Mouse (Mus musculus): ENCODE measurements around the gene Adamtsl1. TPM values are rescaled to one million over a fixed set of nuclear protein-coding genes. Genes with fewer than 3 reads are reported as not detected.

Gene Adamtsl1
- polyA plus RNA-seq, 1 experiment from 2014 or later: 0.38 TPM

- no peaks in the 10 kb centered on the region for H3K27me3 ChIP-seq (ENCODE audit: insufficient read depth, low read length)
- ATAC-seq: no peak
- DNase-seq: no peak
- no peaks in the 10 kb centered on the region for H3K4me1 ChIP-seq (ENCODE audit: insufficient read depth)
- H3K4me3 ChIP-seq (ENCODE audit: low read depth, low read length): no peak overlapping the region
- H3K27ac ChIP-seq (ENCODE audit: low read depth): no peak overlapping the region
- no peak for TF ChIP-seq CTCF (IDR thresholded peaks at IDR 0.05; ENCODE audit: low read depth)
- TF ChIP-seq EP300 (IDR thresholded peaks at IDR 0.05; ENCODE audit: low read depth): no peak
- H3K9ac ChIP-seq (replicated peaks): no peak overlapping the region
- WGBS (ENCODE audit: insufficient replicate concordance): 59% methylated on average over 1 of the region's 1 CpGs
- H3K4me2 ChIP-seq (ENCODE audit: low read depth, low read length): no peak overlapping the region
- H3K9me3 ChIP-seq (ENCODE audit: low read length): no peaks in the 10 kb centered on the region
- no peaks in the 10 kb centered on the region for H3K36me3 ChIP-seq (replicated peaks; ENCODE audit: insufficient read depth, low read length)
Measured at GRCm38 (mm10) chr4:85728416-85728815, 214.4 kb downstream of the Adamtsl1 start.

DNA sequence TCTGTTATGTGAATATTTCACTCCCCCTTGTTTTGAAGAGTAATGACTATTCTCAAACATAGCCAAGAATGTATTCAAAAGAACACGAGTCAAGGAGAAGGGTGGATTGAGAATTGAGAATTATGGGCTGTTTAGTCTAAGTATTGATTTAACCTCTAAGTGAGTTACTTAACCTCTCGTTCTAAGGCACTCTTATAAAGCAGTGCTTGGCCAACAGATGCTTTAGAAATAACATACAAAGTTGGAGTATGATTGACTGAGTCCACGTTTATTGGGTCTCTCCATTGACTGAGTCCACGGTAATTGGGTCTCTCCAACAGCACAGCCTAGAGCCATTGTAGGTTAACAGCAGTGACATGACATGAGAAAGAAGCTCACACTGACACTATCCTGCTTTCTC lies 226.5 kb downstream of the Adamtsl1 start:
- WGBS (ENCODE audit: insufficient replicate concordance): 70% methylated on average over 4 of the region's 4 CpGs
- DNase-seq (no peak), ATAC-seq (no peak)
- Histone ChIP-seq H3K36me3 (replicated peaks; ENCODE audit: insufficient read depth, low read length) (no peaks in the 10 kb centered on the region), H3K9me3 (ENCODE audit: low read length) (no peaks in the 10 kb centered on the region), H3K4me3 (ENCODE audit: low read depth, low read length) (no peak overlapping the region), H3K4me2 (ENCODE audit: low read depth, low read length) (no peak overlapping the region), H3K27ac (ENCODE audit: low read depth) (no peak overlapping the region), H3K9ac (replicated peaks) (no peak overlapping the region), H3K4me1 (ENCODE audit: insufficient read depth) (no peaks in the 10 kb centered on the region), H3K27me3 (ENCODE audit: insufficient read depth, low read length) (no peaks in the 10 kb centered on the region)
- TF ChIP-seq CTCF (IDR thresholded peaks at IDR 0.05; ENCODE audit: low read depth) (no peak), EP300 (IDR thresholded peaks at IDR 0.05; ENCODE audit: low read depth) (no peak)

DNA sequence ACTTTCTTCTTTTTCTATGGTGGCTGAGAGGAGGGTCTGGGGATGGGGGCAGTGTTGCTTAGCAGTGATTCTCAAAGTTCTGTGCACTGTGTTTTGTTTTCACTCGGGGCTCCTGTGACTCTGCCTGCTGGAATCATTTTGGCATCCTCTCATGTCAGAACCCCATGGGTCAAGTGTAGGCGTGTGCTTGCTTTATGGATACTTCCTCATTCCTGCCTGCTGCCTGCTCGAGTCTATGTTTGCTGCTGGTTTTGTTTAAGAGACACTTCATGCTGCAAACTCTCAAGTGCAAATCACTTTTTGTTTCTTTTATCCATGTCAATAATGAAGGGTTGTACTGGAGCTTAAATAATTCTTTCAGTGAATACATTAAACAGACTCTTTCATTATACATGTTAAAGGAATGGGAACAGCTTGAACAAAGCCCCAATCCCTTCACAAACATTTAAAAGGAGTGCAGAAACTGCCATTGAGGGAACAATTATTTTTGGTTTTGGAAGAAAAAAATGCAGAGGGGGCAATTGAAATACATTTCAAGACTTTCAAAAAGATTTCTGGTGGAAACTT lies 227.9 kb downstream of the Adamtsl1 start:
- no peaks in the 10 kb centered on the region for H3K36me3 ChIP-seq (replicated peaks; ENCODE audit: insufficient read depth, low read length)
- H3K4me3 ChIP-seq (ENCODE audit: low read depth, low read length): no peak overlapping the region
- H3K4me2 ChIP-seq (ENCODE audit: low read depth, low read length): no peak overlapping the region
- ATAC-seq: no peak
- TF ChIP-seq CTCF (IDR thresholded peaks at IDR 0.05; ENCODE audit: low read depth) (no peak), EP300 (IDR thresholded peaks at IDR 0.05; ENCODE audit: low read depth) (no peak)
- no peaks in the 10 kb centered on the region for H3K9me3 ChIP-seq (ENCODE audit: low read length)
- H3K4me1 ChIP-seq (ENCODE audit: insufficient read depth): no peaks in the 10 kb centered on the region
- H3K9ac ChIP-seq (replicated peaks): no peak overlapping the region
- no peaks in the 10 kb centered on the region for H3K27me3 ChIP-seq (ENCODE audit: insufficient read depth, low read length)
- 27% methylated on average over 3 of the region's 3 CpGs for WGBS (ENCODE audit: insufficient replicate concordance)
- no peak overlapping the region for H3K27ac ChIP-seq (ENCODE audit: low read depth)
- no peak for DNase-seq

- Histone ChIP-seq H3K9me3 (ENCODE audit: low read length) (no peaks in the 10 kb centered on the region), H3K4me2 (ENCODE audit: low read depth, low read length) (no peak overlapping the region), H3K27ac (ENCODE audit: low read depth) (no peak overlapping the region), H3K4me3 (ENCODE audit: low read depth, low read length) (no peak overlapping the region), H3K36me3 (replicated peaks; ENCODE audit: insufficient read depth, low read length) (no peaks in the 10 kb centered on the region), H3K9ac (replicated peaks) (no peak overlapping the region), H3K27me3 (ENCODE audit: insufficient read depth, low read length) (no peaks in the 10 kb centered on the region), H3K4me1 (ENCODE audit: insufficient read depth) (no peaks in the 10 kb centered on the region)
- no peak for TF ChIP-seq CTCF (IDR thresholded peaks at IDR 0.05; ENCODE audit: low read depth)
- WGBS (ENCODE audit: insufficient replicate concordance): 69% methylated on average over 1 of the region's 1 CpGs
- ATAC-seq: no peak
- DNase-seq: no peak
Measured at GRCm38 (mm10) chr4:85743427-85743826, 229.5 kb downstream of the Adamtsl1 start.

DNA sequence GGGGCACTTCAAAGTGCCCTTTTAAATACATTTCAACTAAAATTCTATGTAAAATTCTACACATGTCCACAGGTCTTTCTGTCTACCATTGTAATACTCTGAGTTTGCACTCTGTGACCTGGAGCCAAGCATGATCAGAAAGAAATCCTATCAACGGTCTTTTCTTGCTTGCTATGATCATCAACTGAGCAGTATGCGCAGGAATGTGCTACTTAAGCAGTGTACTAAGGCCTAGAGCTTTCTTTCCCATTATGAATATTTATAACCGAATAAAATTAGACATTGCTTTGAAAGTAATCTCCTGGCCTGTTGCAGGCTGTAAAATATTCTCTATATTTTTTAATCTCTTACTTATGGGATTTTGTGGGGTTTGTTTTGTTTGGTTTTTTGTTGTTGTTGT lies 248.7 kb downstream of the Adamtsl1 start:
- 74% methylated on average over 3 of the region's 3 CpGs for WGBS (ENCODE audit: insufficient replicate concordance)
- H3K9ac ChIP-seq (replicated peaks): no peak overlapping the region
- no peaks in the 10 kb centered on the region for H3K27me3 ChIP-seq (ENCODE audit: insufficient read depth, low read length)
- H3K36me3 ChIP-seq (replicated peaks; ENCODE audit: insufficient read depth, low read length): no peaks in the 10 kb centered on the region
- no peaks in the 10 kb centered on the region for H3K9me3 ChIP-seq (ENCODE audit: low read length)
- H3K4me3 ChIP-seq (ENCODE audit: low read depth, low read length): no peak overlapping the region
- no peaks in the 10 kb centered on the region for H3K4me1 ChIP-seq (ENCODE audit: insufficient read depth)
- no peak overlapping the region for H3K4me2 ChIP-seq (ENCODE audit: low read depth, low read length)
- no peak overlapping the region for H3K27ac ChIP-seq (ENCODE audit: low read depth)
- TF ChIP-seq CTCF (IDR thresholded peaks at IDR 0.05; ENCODE audit: low read depth) (no peak), EP300 (IDR thresholded peaks at IDR 0.05; ENCODE audit: low read depth) (no peak)
- no peak for DNase-seq
- ATAC-seq: no peak

- TF ChIP-seq EP300 (IDR thresholded peaks at IDR 0.05; ENCODE audit: low read depth) (no peak), CTCF (IDR thresholded peaks at IDR 0.05; ENCODE audit: low read depth) (no peak)
- Histone ChIP-seq H3K36me3 (replicated peaks; ENCODE audit: insufficient read depth, low read length) (no peaks in the 10 kb centered on the region), H3K4me2 (ENCODE audit: low read depth, low read length) (no peak overlapping the region), H3K27ac (ENCODE audit: low read depth) (no peak overlapping the region), H3K4me3 (ENCODE audit: low read depth, low read length) (no peak overlapping the region), H3K9ac (replicated peaks) (no peak overlapping the region), H3K4me1 (ENCODE audit: insufficient read depth) (no peaks in the 10 kb centered on the region), H3K27me3 (ENCODE audit: insufficient read depth, low read length) (no peaks in the 10 kb centered on the region), H3K9me3 (ENCODE audit: low read length) (no peaks in the 10 kb centered on the region)
- ATAC-seq (no peak), DNase-seq (no peak)
- 75% methylated on average over 5 of the region's 5 CpGs for WGBS (ENCODE audit: insufficient replicate concordance)
Measured at GRCm38 (mm10) chr4:85763161-85764014, 249.4 kb downstream of the Adamtsl1 start.

Data from liver, postnatal 0 days (tissue).